Mouse (Mus musculus) left cerebral cortex, postnatal 10 days (tissue): ENCODE measurements around the gene Repin1. TPM values are rescaled to one million over a fixed set of nuclear protein-coding genes. Genes with fewer than 3 reads are reported as not detected.
A peak's percentile ranks its signal among the peaks of the same experiment; 100 is the strongest.

Experiments
- DNase-seq, 2 experiments: peaks; one replicate each; pipeline ENCODE4 v3.0.0; 2021 to 2022; ENCODE audit warnings: low spot score in 2 of 2, mixed read lengths in 1 of 2; ENCODE audit errors: extremely low spot score in 1 of 2
- intact Hi-C: fragments of 180-260 bp; cut with DNase I; formaldehyde crosslinking; loops from one replicate; pipeline ENCODE4 v1.15.1; 2025
- total RNA-seq, 2 experiments: library from RNA; stranded (reverse); gene quantifications; 2 replicates each; pipeline ENCODE4 v1.2.3; 2021

Repin1 gene
- total RNA-seq, 2 experiments from 2014 or later, result 28.0 to 29.5 TPM

GRCm38 (mm10) chr6:48573280-48573679 lies 20.4 kb upstream of the Repin1 start:
- intact Hi-C loops, result no loop called here
- DNase-seq, result peak in 1 of 2 experiments; percentile 53

GRCm38 (mm10) chr6:48573981-48574380 lies 19.7 kb upstream of the Repin1 start:
- intact Hi-C loops, result no loop called here

GRCm38 (mm10) chr6:48578736-48579135 lies 14.9 kb upstream of the Repin1 start:
- no peak for DNase-seq
- intact Hi-C loops, result no loop called here

More at GRCm38 (mm10) chr6:48573981-48574380, 19.7 kb upstream of the Repin1 start:
- DNase-seq, result no peak

- intact Hi-C loops, result no loop called here
- DNase-seq, result no peak
Measured at GRCm38 (mm10) chr6:48579215-48579648, 14.5 kb upstream of the Repin1 start.

GRCm38 (mm10) chr6:48581257-48581656 lies 12.4 kb upstream of the Repin1 start:
- no peak for DNase-seq
- intact Hi-C loops, result no loop called here

- DNase-seq, result peak in 1 of 2 experiments; percentile 48
- intact Hi-C loops, result no loop called here
Measured at GRCm38 (mm10) chr6:48582037-48582436, 11.6 kb upstream of the Repin1 start.

- no peak for DNase-seq
- intact Hi-C loops, result no loop called here
Measured at GRCm38 (mm10) chr6:48589194-48589750, 4.4 kb upstream of the Repin1 start, which contains the start of gene Gm45021. TSS of gene Gm45021 (plus strand) at chr6:48589610.

GRCm38 (mm10) chr6:48591221-48591845 lies 2.4 kb upstream of the Repin1 start:
- intact Hi-C loops, result loop anchor here (5.0 kb wide), 1 partner anchor 41 kb away; no protein-coding TSS in a partner anchor
- DNase-seq, result no peak

- intact Hi-C loops, result loop anchor here (5.0 kb wide), 1 partner anchor 40 kb away; no protein-coding TSS in a partner anchor
- no peak for DNase-seq
Measured at GRCm38 (mm10) chr6:48591871-48592270, 1.8 kb upstream of the Repin1 start.

- DNase-seq, result peak; percentile 42 to 68
- intact Hi-C loops, result loop anchor here (5.0 kb wide), 1 partner anchor 38 kb away; no protein-coding TSS in a partner anchor
Measured at GRCm38 (mm10) chr6:48594043-48594738, 508 bp downstream of the Repin1 start.

GRCm38 (mm10) chr6:48595278-48595677 lies 1.6 kb downstream of the Repin1 start:
- DNase-seq, result peak in 1 of 2 experiments; percentile 45
- intact Hi-C loops, result no loop called here

- intact Hi-C loops, result no loop called here
- peak in 1 of 2 experiments; percentile 35 for DNase-seq
Measured at GRCm38 (mm10) chr6:48596545-48597232, 3.0 kb downstream of the Repin1 start.

- no peak for DNase-seq
- intact Hi-C loops, result no loop called here
Measured at GRCm38 (mm10) chr6:48597233-48597625, 3.5 kb downstream of the Repin1 start.

GRCm38 (mm10) chr6:48600594-48600993 lies 6.9 kb downstream of the Repin1 start:
- no peak for DNase-seq
- intact Hi-C loops, result no loop called here

- DNase-seq, result peak; percentile 94 to 98
- intact Hi-C loops, result no loop called here
Measured at GRCm38 (mm10) chr6:48601271-48602079, 7.8 kb downstream of the Repin1 start, which contains the start of gene Zfp775. TSS of gene Zfp775 (plus strand) at chr6:48602063.

GRCm38 (mm10) chr6:48602080-48602741 lies 8.5 kb downstream of the Repin1 start:
- peak; percentile 27 to 62 for DNase-seq
- intact Hi-C loops, result no loop called here

GRCm38 (mm10) chr6:48608124-48608523 lies 14.4 kb downstream of the Repin1 start:
- intact Hi-C loops, result no loop called here
- DNase-seq, result no peak

- DNase-seq, result no peak
- intact Hi-C loops, result no loop called here
Measured at GRCm38 (mm10) chr6:48609512-48609911, 15.8 kb downstream of the Repin1 start.
